Mouse (Mus musculus) hindbrain, postnatal 0 days (tissue): Measurements from ENCODE around the gene Gmppb. TPM values are rescaled to one million over a fixed set of nuclear protein-coding genes. Genes with fewer than 3 reads are reported as not detected.

Source experiments
- ATAC-seq: fragments of 200-750 bp; cut with Nextera tagmentation; 2 replicates; pipeline ENCODE4 v1.8.0; 2017; ENCODE audit warnings: mild to moderate bottlenecking, moderate TSS enrichment, moderate library complexity
- DNase-seq: peaks from one replicate; pipeline ENCODE4 v3.0.0-alpha.2; 2015; ENCODE audit warnings: low spot score
- H3K27ac ChIP-seq: fragments of 300-500 bp; sonication (generic); 2 replicates; pipeline ENCODE4 v1.5.1; 2014; ENCODE audit warnings: mild to moderate bottlenecking
- H3K27me3 ChIP-seq: fragments of 300-500 bp; sonication (generic); 2 replicates; pipeline ENCODE4 v1.6.1; 2014; ENCODE audit warnings: low read length, mixed read lengths; ENCODE audit not compliant: insufficient read depth
- H3K36me3 ChIP-seq: fragments of 300-500 bp; sonication (generic); 2 replicates; pipeline ENCODE4 v1.6.1; 2014; ENCODE audit warnings: low read length, mixed read lengths; ENCODE audit not compliant: insufficient read depth
- H3K4me1 ChIP-seq: fragments of 300-500 bp; sonication (generic); 2 replicates; pipeline ENCODE4 v1.6.1; 2014; ENCODE audit warnings: antibody characterized with exemption, low read length, mixed read lengths; ENCODE audit not compliant: insufficient read depth
- H3K4me2 ChIP-seq: fragments of 300-500 bp; sonication (generic); 2 replicates; pipeline ENCODE4 v1.6.1; 2014; ENCODE audit warnings: low read depth, mild to moderate bottlenecking, low read length, moderate library complexity, mixed read lengths
- H3K4me3 ChIP-seq: fragments of 300-500 bp; sonication (generic); 2 replicates; pipeline ENCODE4 v1.5.1; 2014; ENCODE audit warnings: low read length
- H3K9ac ChIP-seq: fragments of 300-500 bp; sonication (generic); replicated peaks from 2 replicates; pipeline ENCODE4 v1.6.1; 2014; ENCODE audit warnings: mild to moderate bottlenecking, low read length, moderate library complexity, mixed read lengths
- H3K9me3 ChIP-seq: fragments of 300-500 bp; sonication (generic); 2 replicates; pipeline ENCODE4 v1.6.1; 2016; ENCODE audit warnings: low read length, mixed read lengths
- CTCF ChIP-seq: IDR thresholded peaks from 2 replicates; pipeline ENCODE4 v1.5.1; 2016; ENCODE audit warnings: antibody characterized with exemption, control low read depth, low read depth
- WGBS: fragments of 180-500 bp; shearing (Covaris S2); extraction: QIAGEN DNeasy Blood & Tissue Kit; methylation state at CpG from one replicate; pipeline ENCODE4 v1.1.7; 2014; 5-methylcytosine and 5-hydroxymethylcytosine counted together
- polyA plus RNA-seq: library from polyadenylated mRNA; unstranded; fragments of >200 nt; fragmentation: Nextera tagmentation; extraction: Ambion mirVana; gene quantifications from 2 replicates; pipeline ENCODE4 v1.2.1, GENCODE M21; 2015
- total RNA-seq: library from RNA; depleted of rRNA; stranded (reverse); fragments of >200 nt; gene quantifications from 2 replicates; pipeline ENCODE4 v1.2.3, GENCODE M21; 2014

Gene Gmppb
- total and polyA plus RNA-seq, 2 experiments from 2014 or later = 13.0 to 17.1 TPM

DNA sequence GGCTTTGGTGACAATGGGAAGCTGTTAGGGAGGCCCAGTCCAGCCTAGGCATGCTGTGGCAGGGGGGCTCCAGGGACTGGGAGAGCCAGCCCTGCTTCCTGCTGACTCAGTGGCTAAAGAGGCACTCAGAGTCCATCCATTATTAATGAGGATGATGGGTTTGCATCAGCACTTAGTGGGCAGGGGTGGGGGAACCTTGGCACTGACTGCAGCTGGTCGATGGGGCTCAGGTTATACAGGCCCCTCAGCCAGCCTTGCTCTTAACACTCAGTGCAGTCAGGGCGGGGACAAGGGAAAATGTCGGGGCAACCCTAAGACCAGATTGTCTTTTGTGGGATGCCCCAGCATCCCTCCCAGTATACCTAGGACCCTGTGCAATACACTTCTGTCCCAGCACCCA lies 13.1 kb downstream of the Gmppb start:
- Histone ChIP-seq H3K9me3 (no peaks in the 10 kb centered on the region), H3K36me3 (peaks cover 42% of the 10 kb centered on the region), H3K4me3 (no peak overlapping the region), H3K4me1 (no peaks in the 10 kb centered on the region), H3K9ac (no peak overlapping the region), H3K27me3 (no peaks in the 10 kb centered on the region), H3K27ac (no peak overlapping the region), H3K4me2 (no peak overlapping the region)
- WGBS = 87% methylated on average over 3 of the region's 3 CpGs
- TF ChIP-seq CTCF = no peak
- DNase-seq (no peak), ATAC-seq (no peak)

DNA sequence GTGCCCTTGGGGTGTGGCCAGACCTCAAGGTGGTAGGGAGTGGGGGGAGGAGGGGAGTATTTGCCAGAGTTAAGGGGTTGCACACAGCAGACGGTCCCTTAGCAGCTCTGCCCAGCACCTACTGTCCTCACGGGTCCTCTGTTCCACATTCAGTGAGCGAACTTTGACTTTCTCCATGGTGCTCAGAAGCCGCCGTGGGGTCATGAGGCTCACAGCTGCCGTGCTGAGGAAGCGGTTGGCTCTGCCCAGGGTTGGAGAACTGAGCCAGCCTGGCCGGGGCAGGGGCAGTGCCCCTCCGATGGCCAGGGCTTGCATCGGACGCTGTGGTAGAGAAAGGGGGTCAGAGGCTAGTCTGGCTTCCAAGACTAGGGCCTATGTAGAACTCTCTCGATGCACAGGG lies 14.3 kb downstream of the Gmppb start:
- Histone ChIP-seq H3K36me3 (peaks cover 31% of the 10 kb centered on the region), H3K4me1 (no peaks in the 10 kb centered on the region), H3K9ac (no peak overlapping the region), H3K27me3 (no peaks in the 10 kb centered on the region), H3K27ac (no peak overlapping the region), H3K4me3 (no peak overlapping the region), H3K9me3 (no peaks in the 10 kb centered on the region), H3K4me2 (no peak overlapping the region)
- 88% methylated on average over 12 of the region's 12 CpGs for WGBS
- DNase-seq (no peak), ATAC-seq (no peak)
- TF ChIP-seq CTCF = no peak

DNA sequence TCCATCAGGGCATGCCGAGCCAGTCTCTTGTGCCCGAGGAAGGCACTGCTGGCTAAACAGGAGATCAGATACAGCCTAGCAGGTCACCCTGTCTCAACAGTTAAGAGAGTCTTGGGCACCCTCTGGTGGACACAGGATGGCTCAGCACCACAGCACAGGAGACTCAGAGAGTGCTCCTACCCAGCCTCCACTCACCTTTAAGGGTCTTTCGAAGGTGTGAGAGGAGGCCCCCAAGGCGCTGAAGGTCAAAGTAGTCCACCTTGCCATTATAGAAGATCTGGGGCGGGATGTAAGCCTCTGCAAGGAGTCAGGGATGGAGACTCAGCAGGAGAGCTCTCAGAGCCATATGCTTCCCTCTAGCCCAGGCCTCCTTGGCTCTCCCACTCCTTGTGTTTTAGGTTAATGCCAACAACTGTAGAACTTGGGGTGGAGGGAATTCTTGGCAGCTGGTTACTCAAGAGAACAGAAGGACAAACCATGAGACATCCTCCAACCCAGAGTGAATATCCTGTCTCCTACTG lies 16.5 kb downstream of the Gmppb start:
- Histone ChIP-seq H3K9me3 (no peaks in the 10 kb centered on the region), H3K36me3 (peaks cover 31% of the 10 kb centered on the region), H3K4me3 (no peak overlapping the region), H3K4me1 (no peaks in the 10 kb centered on the region), H3K4me2 (no peak overlapping the region), H3K9ac (no peak overlapping the region), H3K27me3 (no peaks in the 10 kb centered on the region), H3K27ac (no peak overlapping the region)
- DNase-seq = peak; percentile 79
- WGBS = 31% methylated on average over 5 of the region's 5 CpGs
- ATAC-seq = peak; percentile 77
- TF ChIP-seq CTCF = peak; percentile 79

- H3K27me3 ChIP-seq = no peaks in the 10 kb centered on the region
- no peak overlapping the region for H3K27ac ChIP-seq
- no peak for TF ChIP-seq CTCF
- no peaks in the 10 kb centered on the region for H3K4me1 ChIP-seq
- ATAC-seq (no peak), DNase-seq (no peak)
- H3K9me3 ChIP-seq = no peaks in the 10 kb centered on the region
- H3K36me3 ChIP-seq = peaks cover 38% of the 10 kb centered on the region
- H3K9ac ChIP-seq = no peak overlapping the region
- H3K4me3 ChIP-seq = no peak overlapping the region
- 75% methylated on average over 7 of the region's 7 CpGs for WGBS
- H3K4me2 ChIP-seq = no peak overlapping the region
These were observed 18.2 kb downstream of the Gmppb start for GRCm38 (mm10) chr9:108067199-108067598.

DNA sequence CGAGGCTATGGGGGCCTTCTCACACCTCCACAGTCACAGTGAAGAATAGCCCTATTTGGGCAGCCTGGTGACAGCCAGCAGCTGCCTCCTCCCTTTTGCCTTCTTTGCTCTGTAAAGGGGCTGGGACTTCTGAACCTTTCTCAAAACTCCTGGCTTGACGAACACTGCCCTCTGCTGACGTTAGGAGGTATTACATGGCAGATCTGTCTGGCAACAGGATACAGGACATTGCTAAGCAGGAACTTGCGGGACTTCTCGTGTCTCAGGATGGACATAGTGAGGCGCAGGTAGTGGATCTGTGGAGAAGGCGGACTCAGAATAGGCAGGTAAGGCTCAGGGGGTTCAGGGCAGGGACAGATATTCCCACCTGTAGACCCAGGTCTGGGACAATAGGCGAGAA lies 18.9 kb downstream of the Gmppb start:
- peak; percentile 98 for TF ChIP-seq CTCF
- H3K4me3 ChIP-seq = no peak overlapping the region
- 18% methylated on average over 8 of the region's 8 CpGs for WGBS
- H3K4me1 ChIP-seq = no peaks in the 10 kb centered on the region
- DNase-seq (peak; percentile 89), ATAC-seq (peak; percentile 19; the same call in 1 of the 2 replicates)
- no peaks in the 10 kb centered on the region for H3K9me3 ChIP-seq
- no peaks in the 10 kb centered on the region for H3K27me3 ChIP-seq
- peaks cover 31% of the 10 kb centered on the region for H3K36me3 ChIP-seq
- H3K4me2 ChIP-seq = no peak overlapping the region
- no peak overlapping the region for H3K27ac ChIP-seq
- H3K9ac ChIP-seq = no peak overlapping the region

- whole genome bisulfite sequencing = 92% methylated on average over 9 of the region's 9 CpGs
These were observed 20.0 kb downstream of the Gmppb start for GRCm38 (mm10) chr9:108069007-108069406.

GRCm38 (mm10) chr9:108069529-108069928 lies 20.5 kb downstream of the Gmppb start:
- Histone ChIP-seq H3K36me3 (peaks cover 19% of the 10 kb centered on the region), H3K9ac (no peak overlapping the region), H3K27me3 (no peaks in the 10 kb centered on the region), H3K4me2 (no peak overlapping the region), H3K4me1 (no peaks in the 10 kb centered on the region), H3K9me3 (no peaks in the 10 kb centered on the region), H3K27ac (no peak overlapping the region), H3K4me3 (no peak overlapping the region)
- DNase-seq (no peak), ATAC-seq (no peak)
- TF ChIP-seq CTCF = no peak
- WGBS = 88% methylated on average over 7 of the region's 7 CpGs

More at GRCm38 (mm10) chr9:108069007-108069406, 20.0 kb downstream of the Gmppb start:
- Histone ChIP-seq H3K4me2 (no peak overlapping the region), H3K4me3 (no peak overlapping the region), H3K9ac (no peak overlapping the region), H3K4me1 (no peaks in the 10 kb centered on the region), H3K27ac (no peak overlapping the region), H3K9me3 (no peaks in the 10 kb centered on the region), H3K27me3 (no peaks in the 10 kb centered on the region), H3K36me3 (peaks cover 20% of the 10 kb centered on the region)
- DNase-seq (no peak), ATAC-seq (no peak)
- TF ChIP-seq CTCF = no peak
